Mouse (Mus musculus) midbrain, embryonic 11.5 days (tissue): ENCODE data around the gene Tnfaip8l1. TPM values are rescaled to one million over a fixed set of nuclear protein-coding genes. Genes with fewer than 3 reads are reported as not detected.

Experiments
- ATAC-seq: fragments of 200-750 bp; cut with Nextera tagmentation; 2 replicates; pipeline ENCODE4 v1.8.0; 2017; ENCODE audit warnings: moderate TSS enrichment, moderate library complexity; ENCODE audit not compliant: low FRiP score
- DNase-seq: peaks from one replicate; pipeline ENCODE4 v3.0.0; 2015; ENCODE audit warnings: low spot score; ENCODE audit errors: missing footprints
- H3K27ac ChIP-seq: fragments of 300-500 bp; sonication (generic); 2 replicates; pipeline ENCODE4 v1.5.1; 2014; ENCODE audit warnings: low read depth, low read length
- H3K27me3 ChIP-seq: fragments of 300-500 bp; sonication (generic); 2 replicates; pipeline ENCODE4 v1.6.1; 2014; ENCODE audit warnings: mild to moderate bottlenecking, low read length, moderate library complexity, mixed read lengths; ENCODE audit not compliant: control insufficient read depth, insufficient read depth
- H3K36me3 ChIP-seq: fragments of 300-500 bp; sonication (generic); 2 replicates; pipeline ENCODE4 v1.6.1; 2014; ENCODE audit warnings: mild to moderate bottlenecking, low read length, moderate library complexity, mixed read lengths; ENCODE audit not compliant: control insufficient read depth, insufficient read depth
- H3K4me1 ChIP-seq: fragments of 300-500 bp; sonication (generic); 2 replicates; pipeline ENCODE4 v1.6.1; 2014; ENCODE audit warnings: low read length; ENCODE audit not compliant: control insufficient read depth, insufficient read depth
- H3K4me2 ChIP-seq: fragments of 300-500 bp; sonication (generic); 2 replicates; pipeline ENCODE4 v1.6.1; 2014; ENCODE audit warnings: mild to moderate bottlenecking, moderate library complexity
- H3K4me3 ChIP-seq: fragments of 300-500 bp; sonication (generic); 2 replicates; pipeline ENCODE4 v1.5.1; 2014; ENCODE audit warnings: low read depth, low read length
- H3K9ac ChIP-seq: fragments of 300-500 bp; sonication (generic); 2 replicates; pipeline ENCODE4 v1.6.1; 2014; ENCODE audit warnings: low read length
- H3K9me3 ChIP-seq: fragments of 300-500 bp; sonication (generic); 2 replicates; pipeline ENCODE4 v1.6.1; 2016; ENCODE audit warnings: low read length; ENCODE audit not compliant: control insufficient read depth
- WGBS: fragments of 180-500 bp; shearing (Covaris S2); extraction: QIAGEN DNeasy Blood & Tissue Kit; methylation state at CpG from one replicate; pipeline ENCODE4 v1.1.7; 2014; 5-methylcytosine and 5-hydroxymethylcytosine counted together
- microRNA-seq: library from miRNA; unstranded; fragments of <30 nt; microRNA quantifications from one replicate; pipeline ENCODE4, GENCODE M21; 2017
- polyA plus RNA-seq: library from polyadenylated mRNA; unstranded; fragments of >200 nt; fragmentation: Nextera tagmentation; extraction: Ambion mirVana; gene quantifications from 2 replicates; pipeline ENCODE4 v1.2.1, GENCODE M21; 2014

Gene Tnfaip8l1
- polyA plus RNA-seq, 1 experiment from 2014 or later, result 7.7 TPM

- H3K27ac ChIP-seq, result peak within 1 kb of the TSS; percentile 71; the same call in 1 of the 2 replicates
- no peaks in the 10 kb centered on the region; the same call in 1 of the 2 replicates for H3K36me3 ChIP-seq
- peaks cover 13% of the 10 kb centered on the region for H3K4me1 ChIP-seq
- H3K4me3 ChIP-seq, result peak within 1 kb of the TSS; percentile 92
- WGBS, result under 1% methylated on average over 78 of the region's 78 CpGs
- DNase-seq (peak; percentile 98), ATAC-seq (peak; percentile 100)
- peak within 1 kb of the TSS; percentile 85 for H3K4me2 ChIP-seq
- peak within 1 kb of the TSS; percentile 89 for H3K9ac ChIP-seq
- no peaks in the 10 kb centered on the region for H3K27me3 ChIP-seq
- no peaks in the 10 kb centered on the region for H3K9me3 ChIP-seq
Observed at GRCm38 (mm10) chr17:56218377-56219191, 56.3 kb downstream of the Tnfaip8l1 start, which contains the start of gene Dpp9. Gene Dpp9 (minus strand): TSS chr17:56218905.

DNA sequence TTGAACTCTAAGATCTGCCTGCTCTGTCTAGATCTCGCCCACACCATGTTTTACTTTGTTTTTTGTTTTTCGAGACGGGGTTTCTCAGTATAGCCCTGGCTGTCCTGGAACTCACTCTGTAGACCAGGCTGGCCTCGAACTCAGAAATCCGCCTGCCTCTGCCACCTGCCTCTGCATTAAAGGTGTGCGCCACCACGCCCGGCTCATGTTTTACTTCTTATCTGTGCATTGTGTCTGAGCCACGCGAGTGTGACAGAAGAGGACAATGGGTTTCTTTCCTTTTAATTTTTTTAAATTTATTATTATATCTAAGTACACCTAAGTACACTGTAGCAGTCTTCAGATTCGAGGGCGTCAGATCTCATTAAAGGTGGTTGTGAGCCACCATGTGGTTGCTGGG is 57.0 kb downstream of the Tnfaip8l1 start:
- Histone ChIP-seq H3K36me3 (no peaks in the 10 kb centered on the region), H3K4me1 (peaks cover 13% of the 10 kb centered on the region), H3K27me3 (no peaks in the 10 kb centered on the region), H3K9ac (peak overlapping the region; percentile 89), H3K27ac (peak overlapping the region; percentile 71; the same call in 1 of the 2 replicates), H3K4me2 (peak overlapping the region; percentile 85), H3K9me3 (no peaks in the 10 kb centered on the region), H3K4me3 (peak overlapping the region; percentile 92)
- no peak for DNase-seq
- WGBS, result 48% methylated on average over 12 of the region's 12 CpGs
- peak; percentile 33 for ATAC-seq

GRCm38 (mm10) chr17:56219805-56220204 is 57.5 kb downstream of the Tnfaip8l1 start:
- Histone ChIP-seq H3K27me3 (no peaks in the 10 kb centered on the region), H3K4me1 (peaks cover 13% of the 10 kb centered on the region), H3K4me3 (no peak overlapping the region), H3K4me2 (no peak overlapping the region), H3K9ac (no peak overlapping the region), H3K27ac (no peak overlapping the region), H3K36me3 (no peaks in the 10 kb centered on the region), H3K9me3 (no peaks in the 10 kb centered on the region)
- DNase-seq (no peak), ATAC-seq (no peak)
- 71% methylated on average over 3 of the region's 3 CpGs for WGBS

Small RNA genes within 50 kb of the gene (microRNA-seq; reads per million reads assigned to microRNA genes)
- gene Gm44397, result not detected

Other genes with a start within 250 kb of the Tnfaip8l1 start
- 6.3 and 6.7 TPM in 2 replicates for gene Zfp119b, start 213.0 kb upstream of the Tnfaip8l1 start, polyA plus RNA-seq
- gene Ebi3, start 209.8 kb upstream of the Tnfaip8l1 start, polyA plus RNA-seq, result 2.1 and 2.7 TPM in 2 replicates
- gene Yju2, start 203.4 kb upstream of the Tnfaip8l1 start, polyA plus RNA-seq, result 21.3 and 24.4 TPM in 2 replicates
- 81.9 and 89.1 TPM in 2 replicates for gene Shd, start 192.0 kb upstream of the Tnfaip8l1 start, polyA plus RNA-seq
- 61.2 and 65.6 TPM in 2 replicates for gene Fsd1, start 176.0 kb upstream of the Tnfaip8l1 start, polyA plus RNA-seq
- 3.6 and 4.5 TPM in 2 replicates for gene Stap2, start 156.9 kb upstream of the Tnfaip8l1 start, polyA plus RNA-seq
- gene Mpnd, start 156.8 kb upstream of the Tnfaip8l1 start, polyA plus RNA-seq, result 146 and 158 TPM in 2 replicates
- gene Sh3gl1, start 125.8 kb upstream of the Tnfaip8l1 start, polyA plus RNA-seq, result 106 and 118 TPM in 2 replicates
- 20.7 and 24.7 TPM in 2 replicates for gene Chaf1a, start 122.0 kb upstream of the Tnfaip8l1 start, polyA plus RNA-seq
- 43.2 and 48.4 TPM in 2 replicates for gene Ubxn6, start 87.4 kb upstream of the Tnfaip8l1 start, polyA plus RNA-seq
- gene Hdgfl2, start 82.8 kb upstream of the Tnfaip8l1 start, polyA plus RNA-seq, result 104 and 121 TPM in 2 replicates
- 0.05 and 0.07 TPM in 2 replicates for gene Plin4, start 52.7 kb upstream of the Tnfaip8l1 start, polyA plus RNA-seq
- 0.07 TPM in 1 of 2 replicates, not detected in the other for gene Plin5, start 44.9 kb upstream of the Tnfaip8l1 start, polyA plus RNA-seq
- 0.15 TPM in 1 of 2 replicates, not detected in the other for gene Lrg1, start 40.5 kb upstream of the Tnfaip8l1 start, polyA plus RNA-seq
- gene Sema6b, start 22.1 kb upstream of the Tnfaip8l1 start, polyA plus RNA-seq, result 1.9 TPM in 2 replicates
- gene Mydgf, start 21.4 kb downstream of the Tnfaip8l1 start, polyA plus RNA-seq, result 52.3 and 57.7 TPM in 2 replicates
- gene Dpp9, start 56.4 kb downstream of the Tnfaip8l1 start, polyA plus RNA-seq, result 29.5 and 33.8 TPM in 2 replicates
- 12.6 and 12.7 TPM in 2 replicates for gene Fem1a, start 94.3 kb downstream of the Tnfaip8l1 start, polyA plus RNA-seq
- 1.7 and 2.6 TPM in 2 replicates for gene Ticam1, start 114.3 kb downstream of the Tnfaip8l1 start, polyA plus RNA-seq
- gene Plin3, start 130.4 kb downstream of the Tnfaip8l1 start, polyA plus RNA-seq, result 27.5 and 34.0 TPM in 2 replicates
- gene Arrdc5, start 137.8 kb downstream of the Tnfaip8l1 start, polyA plus RNA-seq, result not detected in 2 replicates
- 123 and 138 TPM in 2 replicates for gene Uhrf1, start 140.8 kb downstream of the Tnfaip8l1 start, polyA plus RNA-seq
- gene Kdm4b, start 163.6 kb downstream of the Tnfaip8l1 start, polyA plus RNA-seq, result 33.3 and 39.6 TPM in 2 replicates